In genomic region chr11:98963191-98964021, GRCm38 (mm10) we compare ENCODE assay signal across 8 mouse cellular contexts. TPM values are rescaled to one million over a fixed set of nuclear protein-coding genes. Genes with fewer than 3 reads are reported as not detected.
DNase-seq lines count a peak whose midpoint lies in the region; ATAC-seq and TF ChIP-seq lines count a peak whose summit lies in the region.

No protein-coding gene starts in this region.

- WGBS in cerebellum, adult 2 months: 11% methylated on average over 32 of the region's 32 CpGs
- under 1% methylated on average over 32 of the region's 32 CpGs for WGBS in forebrain, embryonic 16.5 days
- under 1% methylated on average over 32 of the region's 32 CpGs for WGBS in hindbrain, embryonic 10.5 days
- WGBS in limb, embryonic 13.5 days: under 1% methylated on average over 31 of the region's 32 CpGs
- 2% methylated on average over 29 of the region's 32 CpGs for WGBS in midbrain, embryonic 14.5 days

- peak overlapping the region; percentile 61 for H3K9ac ChIP-seq in forebrain, embryonic 16.5 days (replicated peaks; ENCODE audit: low read depth, low read length)
- H3K9ac ChIP-seq in limb, embryonic 13.5 days: peak overlapping the region; percentile 80
- H3K9ac ChIP-seq in midbrain, embryonic 14.5 days (replicated peaks; ENCODE audit: low read length): peak overlapping the region; percentile 46

- no peak for TF ChIP-seq POLR2A in cerebellum, adult 2 months (IDR thresholded peaks at IDR 0.05; ENCODE audit: borderline replicate concordance, insufficient read depth, low read length)
- TF ChIP-seq POLR2A in testis, adult 2 months (IDR thresholded peaks at IDR 0.05; ENCODE audit: control insufficient read depth, low read depth, low read length): peak; percentile 40; the same call in 1 of the 2 replicates

- H3K4me2 ChIP-seq in forebrain, embryonic 16.5 days (ENCODE audit: low read length): peak overlapping the region; percentile 99
- H3K4me2 ChIP-seq in limb, embryonic 13.5 days (replicated peaks): peak overlapping the region; percentile 95
- peak overlapping the region; percentile 86 for H3K4me2 ChIP-seq in midbrain, embryonic 14.5 days (ENCODE audit: low read length)

- TF ChIP-seq CTCF in cerebellum, adult 2 months (IDR thresholded peaks at IDR 0.05; ENCODE audit: borderline replicate concordance, insufficient read depth, low read depth, low read length): no peak
- TF ChIP-seq CTCF in testis, adult 2 months (IDR thresholded peaks at IDR 0.05; ENCODE audit: control insufficient read depth, insufficient read depth, insufficient replicate concordance, low read depth, low read length): no peak

- no peaks in the 10 kb centered on the region for H3K36me3 ChIP-seq in forebrain, embryonic 16.5 days (ENCODE audit: control insufficient read depth, insufficient read depth)
- peaks cover 16% of the 10 kb centered on the region for H3K36me3 ChIP-seq in hindbrain, embryonic 10.5 days
- H3K36me3 ChIP-seq in limb, embryonic 13.5 days: peaks cover 23% of the 10 kb centered on the region
- no peaks in the 10 kb centered on the region for H3K36me3 ChIP-seq in midbrain, embryonic 14.5 days (ENCODE audit: control insufficient read depth, insufficient read depth, low read length)
- H3K36me3 ChIP-seq in testis, adult 2 months (ENCODE audit: control insufficient read depth, insufficient read depth, low read length): no peaks in the 10 kb centered on the region

- no peaks in the 10 kb centered on the region for H3K27me3 ChIP-seq in cerebellum, adult 2 months (ENCODE audit: control insufficient read depth, insufficient read depth, low read length)
- H3K27me3 ChIP-seq in forebrain, embryonic 16.5 days (replicated peaks; ENCODE audit: control insufficient read depth, insufficient read depth, low read length): peaks cover 12% of the 10 kb centered on the region
- peaks cover 21% of the 10 kb centered on the region for H3K27me3 ChIP-seq in hindbrain, embryonic 10.5 days (ENCODE audit: insufficient read depth, poor library complexity, severe bottlenecking)
- H3K27me3 ChIP-seq in limb, embryonic 13.5 days: no peaks in the 10 kb centered on the region
- peaks cover 18% of the 10 kb centered on the region for H3K27me3 ChIP-seq in midbrain, embryonic 14.5 days (ENCODE audit: control insufficient read depth, insufficient read depth, low read length)
- H3K27me3 ChIP-seq in testis, adult 2 months (ENCODE audit: control insufficient read depth, insufficient read depth, low read length): no peaks in the 10 kb centered on the region

- no peak overlapping the region for H3K4me3 ChIP-seq in cerebellum, adult 2 months (replicated peaks; ENCODE audit: insufficient read depth, low read depth, low read length)
- H3K4me3 ChIP-seq in forebrain, embryonic 16.5 days (replicated peaks; ENCODE audit: low read length): peak overlapping the region; percentile 56
- peak overlapping the region; percentile 83 for H3K4me3 ChIP-seq in hindbrain, embryonic 10.5 days
- peak overlapping the region; percentile 73 for H3K4me3 ChIP-seq in limb, embryonic 13.5 days
- peak overlapping the region; percentile 27 for H3K4me3 ChIP-seq in midbrain, embryonic 14.5 days (replicated peaks; ENCODE audit: low read depth, low read length)
- peak overlapping the region; percentile 75 for H3K4me3 ChIP-seq in testis, adult 2 months (ENCODE audit: control insufficient read depth, low read depth, low read length)

- peak; percentile 50 for DNase-seq in cerebellum, adult 11 months
- no peak for DNase-seq in cerebellum, adult 2 months
- DNase-seq in adrenal gland, postnatal 25 days: peak; percentile 80
- DNase-seq in hindbrain, embryonic 10.5 days (ENCODE audit: low spot score): peak; percentile 62
- peak; percentile 80 for DNase-seq in midbrain, embryonic 14.5 days

- no peaks in the 10 kb centered on the region for H3K9me3 ChIP-seq in forebrain, embryonic 16.5 days (ENCODE audit: control insufficient read depth, low read length)
- H3K9me3 ChIP-seq in hindbrain, embryonic 10.5 days: no peaks in the 10 kb centered on the region
- no peaks in the 10 kb centered on the region for H3K9me3 ChIP-seq in limb, embryonic 13.5 days
- H3K9me3 ChIP-seq in midbrain, embryonic 14.5 days (ENCODE audit: control insufficient read depth, low read length): no peaks in the 10 kb centered on the region

- peaks cover 47% of the 10 kb centered on the region for H3K4me1 ChIP-seq in cerebellum, adult 2 months (ENCODE audit: control insufficient read depth, insufficient read depth, low read length)
- peaks cover 90% of the 10 kb centered on the region for H3K4me1 ChIP-seq in forebrain, embryonic 16.5 days (replicated peaks; ENCODE audit: control insufficient read depth, insufficient read depth, low read length)
- H3K4me1 ChIP-seq in hindbrain, embryonic 10.5 days (replicated peaks): peaks cover 98% of the 10 kb centered on the region
- H3K4me1 ChIP-seq in limb, embryonic 13.5 days: peaks cover 96% of the 10 kb centered on the region
- H3K4me1 ChIP-seq in midbrain, embryonic 14.5 days (ENCODE audit: control insufficient read depth, insufficient read depth, low read length): peaks cover 89% of the 10 kb centered on the region
- peaks cover 58% of the 10 kb centered on the region for H3K4me1 ChIP-seq in testis, adult 2 months (ENCODE audit: control insufficient read depth, insufficient read depth, low read length)

- peak; percentile 62 for ATAC-seq in forebrain, embryonic 16.5 days
- peak; percentile 78 for ATAC-seq in limb, embryonic 13.5 days (ENCODE audit: low FRiP score, low read depth)
- peak; percentile 29; the same call in 1 of the 2 replicates for ATAC-seq in midbrain, embryonic 14.5 days (ENCODE audit: low FRiP score, low TSS enrichment)

- H3K27ac ChIP-seq in cerebellum, adult 2 months (ENCODE audit: insufficient read depth, low read length): no peak overlapping the region
- H3K27ac ChIP-seq in forebrain, embryonic 16.5 days (ENCODE audit: low read length): peak overlapping the region; percentile 41
- H3K27ac ChIP-seq in hindbrain, embryonic 10.5 days: peak overlapping the region; percentile 93
- H3K27ac ChIP-seq in limb, embryonic 13.5 days: peak overlapping the region; percentile 93
- peak overlapping the region; percentile 42 for H3K27ac ChIP-seq in midbrain, embryonic 14.5 days (replicated peaks; ENCODE audit: low read depth, low read length)
- peak overlapping the region; percentile 60 for H3K27ac ChIP-seq in testis, adult 2 months (ENCODE audit: control insufficient read depth, insufficient read depth, low read depth, low read length)

RNA-seq across cellular contexts. Expression of gene Gjd3, which starts 19.4 kb away (rescaled TPM):
- 1.2 and 2.1 TPM in 2 replicates for polyA plus RNA-seq in cerebellum, adult 2 months (2012; rRNA removed)
- total RNA-seq in adrenal gland, postnatal 25 days (2021): not detected in 2 replicates
- 0.51 and 1.0 TPM in 2 replicates for polyA plus RNA-seq in forebrain, embryonic 16.5 days (2015; fragmentation: Nextera tagmentation; extraction: Ambion mirVana)
- 0.44 TPM in 1 of 2 replicates, not detected in the other for polyA plus RNA-seq in hindbrain, embryonic 10.5 days (2016; fragmentation: Nextera tagmentation; extraction: Ambion mirVana)
- 0.41 and 0.78 TPM in 2 replicates for polyA plus RNA-seq in limb, embryonic 13.5 days (2015; fragmentation: Nextera tagmentation; extraction: Ambion mirVana)
- 0.70 and 2.0 TPM in 2 replicates for polyA plus RNA-seq in midbrain, embryonic 14.5 days (2014; fragmentation: Nextera tagmentation; extraction: Ambion mirVana)
- 13.6 and 23.8 TPM in 2 replicates for polyA plus RNA-seq in testis, adult 2 months (2012; rRNA removed)

RNA-seq across cellular contexts. Expression of gene Rara, which starts 35.8 kb away (rescaled TPM):
- 13.5 and 15.4 TPM in 2 replicates for polyA plus RNA-seq in cerebellum, adult 2 months (2012; rRNA removed)
- 21.8 and 27.7 TPM in 2 replicates for total RNA-seq in adrenal gland, postnatal 25 days (2021)
- polyA plus RNA-seq in forebrain, embryonic 16.5 days (2015; fragmentation: Nextera tagmentation; extraction: Ambion mirVana): 9.5 and 10.6 TPM in 2 replicates
- polyA plus RNA-seq in hindbrain, embryonic 10.5 days (2016; fragmentation: Nextera tagmentation; extraction: Ambion mirVana): 28.4 and 53.7 TPM in 2 replicates
- 46.5 and 49.8 TPM in 2 replicates for polyA plus RNA-seq in limb, embryonic 13.5 days (2015; fragmentation: Nextera tagmentation; extraction: Ambion mirVana)
- polyA plus RNA-seq in midbrain, embryonic 14.5 days (2014; fragmentation: Nextera tagmentation; extraction: Ambion mirVana): 8.8 and 11.0 TPM in 2 replicates
- 18.7 and 20.1 TPM in 2 replicates for polyA plus RNA-seq in testis, adult 2 months (2012; rRNA removed)

RNA-seq across cellular contexts. Expression of gene Cdc6, which starts 55.8 kb away (rescaled TPM):
- 0.30 and 0.36 TPM in 2 replicates for polyA plus RNA-seq in cerebellum, adult 2 months (2012; rRNA removed)
- 1.7 and 4.3 TPM in 2 replicates for total RNA-seq in adrenal gland, postnatal 25 days (2021)
- polyA plus RNA-seq in forebrain, embryonic 16.5 days (2015; fragmentation: Nextera tagmentation; extraction: Ambion mirVana): 10.3 and 10.9 TPM in 2 replicates
- 45.3 and 63.7 TPM in 2 replicates for polyA plus RNA-seq in hindbrain, embryonic 10.5 days (2016; fragmentation: Nextera tagmentation; extraction: Ambion mirVana)
- 31.4 and 32.3 TPM in 2 replicates for polyA plus RNA-seq in limb, embryonic 13.5 days (2015; fragmentation: Nextera tagmentation; extraction: Ambion mirVana)
- polyA plus RNA-seq in midbrain, embryonic 14.5 days (2014; fragmentation: Nextera tagmentation; extraction: Ambion mirVana): 2.5 and 5.6 TPM in 2 replicates
- 2.5 and 2.9 TPM in 2 replicates for polyA plus RNA-seq in testis, adult 2 months (2012; rRNA removed)

Comparison
In these comparisons a context has a peak if more than half of its experiments do, and no peak if none do; other contexts are left out.
1. DNase-seq: peak in cerebellum, adult 11 months (single experiment), adrenal gland, postnatal 25 days (single experiment), hindbrain, embryonic 10.5 days (single experiment) and midbrain, embryonic 14.5 days (single experiment); none in cerebellum, adult 2 months (0 of 2).
2. Peak in every context shown above with its lines, with median percentiles within 50 percentile points of each other: ATAC-seq, H3K4me2 ChIP-seq and H3K9ac ChIP-seq.